ENCODE assay signal across 26 mouse cellular contexts in genomic region chr5:22565708-22566107, GRCm38 (mm10). TPM values are rescaled to one million over a fixed set of nuclear protein-coding genes. Genes with fewer than 3 reads are reported as not detected.
A peak's percentile ranks its signal among the peaks of the same experiment; 100 is the strongest.
DNase-seq lines count a peak whose midpoint lies in the region; ATAC-seq lines count a peak whose summit lies in the region.
"Had no signal": no experiment of that assay in that cellular context is flagged by ENCODE, and none has a peak within 500 bp of the region (broad histone marks: within the 10 kb centered on the region; RNA-seq: fewer than 3 reads in every experiment).

No protein-coding gene starts in this region.

- WGBS in midbrain, embryonic 11.5 days, result 77% methylated on average over 2 of the region's 2 CpGs
- WGBS in midbrain, embryonic 16.5 days, result 80% methylated on average over 2 of the region's 2 CpGs

- H3K9ac ChIP-seq in midbrain, embryonic 11.5 days (ENCODE audit: low read length), result no peak overlapping the region
- no peak overlapping the region for H3K9ac ChIP-seq in midbrain, embryonic 16.5 days (ENCODE audit: low read depth, low read length)
- H3K9ac ChIP-seq: embryonic facial prominence, embryonic 13.5 days; embryonic facial prominence, embryonic 15.5 days; forebrain, embryonic 12.5 days had no signal

- H3K36me3 ChIP-seq in midbrain, embryonic 11.5 days (ENCODE audit: control insufficient read depth, insufficient read depth, low read length), result no peaks in the 10 kb centered on the region
- H3K36me3 ChIP-seq in midbrain, embryonic 16.5 days (ENCODE audit: control insufficient read depth, insufficient read depth, low read length), result no peaks in the 10 kb centered on the region
- H3K36me3 ChIP-seq: forebrain, embryonic 10.5 days; forebrain, embryonic 12.5 days had no signal

- no peaks in the 10 kb centered on the region for H3K4me1 ChIP-seq in midbrain, embryonic 11.5 days (ENCODE audit: control insufficient read depth, insufficient read depth, low read length)
- no peaks in the 10 kb centered on the region for H3K4me1 ChIP-seq in midbrain, embryonic 16.5 days (ENCODE audit: control insufficient read depth, insufficient read depth, low read length)
- H3K4me1 ChIP-seq: embryonic facial prominence, embryonic 13.5 days; embryonic facial prominence, embryonic 15.5 days; forebrain, embryonic 10.5 days; forebrain, embryonic 12.5 days had no signal

- no peak overlapping the region for H3K4me2 ChIP-seq in midbrain, embryonic 11.5 days
- no peak overlapping the region for H3K4me2 ChIP-seq in midbrain, embryonic 16.5 days (ENCODE audit: low read length)
- H3K4me2 ChIP-seq: embryonic facial prominence, embryonic 13.5 days; embryonic facial prominence, embryonic 15.5 days; forebrain, embryonic 12.5 days had no signal

- no peak for ATAC-seq in midbrain, embryonic 11.5 days (ENCODE audit: low FRiP score)
- ATAC-seq in midbrain, embryonic 16.5 days, result no peak
- ATAC-seq: CD4-positive, CD25-positive, alpha-beta regulatory T cell, adult 4 months; forebrain, embryonic 14.5 days; forebrain, embryonic 16.5 days; Patski had no signal

- no peaks in the 10 kb centered on the region for H3K9me3 ChIP-seq in midbrain, embryonic 11.5 days (ENCODE audit: control insufficient read depth, low read length)
- no peaks in the 10 kb centered on the region for H3K9me3 ChIP-seq in midbrain, embryonic 16.5 days (replicated peaks; ENCODE audit: control insufficient read depth, low read length, poor library complexity, severe bottlenecking)
- H3K9me3 ChIP-seq: embryonic facial prominence, embryonic 13.5 days; embryonic facial prominence, embryonic 15.5 days; forebrain, embryonic 10.5 days; forebrain, embryonic 12.5 days had no signal

- H3K4me3 ChIP-seq in midbrain, embryonic 11.5 days (ENCODE audit: low read depth, low read length), result no peak overlapping the region
- no peak overlapping the region for H3K4me3 ChIP-seq in midbrain, embryonic 16.5 days (ENCODE audit: low read depth, low read length)
- H3K4me3 ChIP-seq: embryonic facial prominence, embryonic 13.5 days; embryonic facial prominence, embryonic 15.5 days; erythroblast, embryonic 14.5 days; forebrain, embryonic 10.5 days; forebrain, embryonic 12.5 days had no signal

- DNase-seq in midbrain, embryonic 11.5 days (ENCODE audit: low spot score, missing footprints), result peak; percentile 56
- peak; percentile 99 for DNase-seq in R1 (ENCODE audit: low read depth, low spot score)
- DNase-seq in ZHBTc4 (ENCODE audit: low read depth, low spot score), result peak; percentile 97
- no peak for DNase-seq in adipocyte (ENCODE audit: low spot score)
- no peak for DNase-seq in gastrocnemius, postnatal 4 days (ENCODE audit: low spot score in 2 of 2)
- DNase-seq: adrenal gland, adult 8-10 months; adrenal gland, postnatal 14 days; adrenal gland, postnatal 36 days; B cell, adult 2 months; cerebellum, adult 18-20 months; cerebellum, adult 8-10 months; cerebellum, adult 9-11 months; cerebellum, postnatal 14 days; cerebellum, postnatal 36 days; embryo, embryonic 11 days had no signal

- H3K27me3 ChIP-seq in midbrain, embryonic 11.5 days (ENCODE audit: control insufficient read depth, insufficient read depth, low read length), result no peaks in the 10 kb centered on the region
- no peaks in the 10 kb centered on the region for H3K27me3 ChIP-seq in midbrain, embryonic 16.5 days (ENCODE audit: control insufficient read depth, insufficient read depth, low read depth, low read length)
- H3K27me3 ChIP-seq: CH12.LX; embryonic facial prominence, embryonic 13.5 days; embryonic facial prominence, embryonic 15.5 days; forebrain, embryonic 12.5 days; Patski had no signal

- no peak overlapping the region for H3K27ac ChIP-seq in midbrain, embryonic 11.5 days (ENCODE audit: low read depth, low read length)
- no peak overlapping the region for H3K27ac ChIP-seq in midbrain, embryonic 16.5 days (ENCODE audit: low read length)
- H3K27ac ChIP-seq: embryonic facial prominence, embryonic 13.5 days; embryonic facial prominence, embryonic 15.5 days; forebrain, embryonic 10.5 days; forebrain, embryonic 12.5 days had no signal

RNA-seq across cellular contexts. Expression of gene Orc5, which starts 15.5 kb away (rescaled TPM):
- 49.4 and 50.5 TPM in 2 replicates for polyA plus RNA-seq in midbrain, embryonic 11.5 days (2014; fragmentation: Nextera tagmentation; extraction: Ambion mirVana)
- 34.2 and 39.3 TPM in 2 replicates for polyA plus RNA-seq in midbrain, embryonic 16.5 days (2015; fragmentation: Nextera tagmentation; extraction: Ambion mirVana)
- total RNA-seq in gastrocnemius, postnatal 4 days (2021), result 10 to 100 TPM; 13.3 to 15.1 TPM

Comparison
In these comparisons a context has a peak if more than half of its experiments do, and no peak if none do; other contexts are left out.
1. DNase-seq: peak in midbrain, embryonic 11.5 days (single experiment), R1 (single experiment) and ZHBTc4 (single experiment); none in adipocyte (single experiment) and gastrocnemius, postnatal 4 days (0 of 2).